In genomic region chr11:3513291-3513690, GRCm38 (mm10) we compare ENCODE assay signal across 21 mouse cellular contexts. TPM values are rescaled to one million over a fixed set of nuclear protein-coding genes. Genes with fewer than 3 reads are reported as not detected.
DNase-seq lines count a peak whose midpoint lies in the region; ATAC-seq and TF ChIP-seq lines count a peak whose summit lies in the region.
"Had no signal": no experiment of that assay in that cellular context is flagged by ENCODE, and none has a peak within 500 bp of the region (broad histone marks: within the 10 kb centered on the region; RNA-seq: fewer than 3 reads in every experiment).

No protein-coding gene starts in this region.

- no peak for ATAC-seq in cerebellum, adult (ENCODE audit: insufficient number of reproducible peaks, low FRiP score, low TSS enrichment)
- ATAC-seq: activated CD4-positive, CD25-positive, alpha-beta regulatory T cell, adult 4 months; forebrain, embryonic 13.5 days; forebrain, postnatal 0 days; hindbrain, postnatal 0 days; Patski had no signal

- DNase-seq in cerebellum, adult 2 months = peak; percentile 73 to 85
- DNase-seq in cerebellum, adult 8-10 months = peak; percentile 62
- peak; percentile 56 to 82 for DNase-seq in cerebellum, postnatal 14 days
- DNase-seq in left cerebral cortex, postnatal 25 days (ENCODE audit: low spot score in 2 of 2) = no peak
- DNase-seq in frontal cortex, postnatal 36 days (ENCODE audit: low spot score in 2 of 2) = no peak
- DNase-seq: adrenal gland, postnatal 14 days; forebrain, postnatal 0 days; gastrocnemius, postnatal 36 days; heart, adult 11 months; heart, postnatal 10 days; kidney, adult 18-20 months had no signal

- H3K27ac ChIP-seq in cerebellum, adult 2 months (ENCODE audit: insufficient read depth, low read length) = peak overlapping the region; percentile 69; the same call in 1 of the 2 replicates
- H3K27ac ChIP-seq: embryonic facial prominence, embryonic 10.5 days; forebrain, embryonic 13.5 days; hindbrain, embryonic 13.5 days had no signal

- TF ChIP-seq CTCF in cerebellum, adult 2 months (IDR thresholded peaks at IDR 0.05; ENCODE audit: borderline replicate concordance, insufficient read depth, low read depth, low read length) = no peak

- 13% methylated on average over 6 of the region's 6 CpGs for WGBS in cerebellum, adult 2 months

- no peak for TF ChIP-seq POLR2A in cerebellum, adult 2 months (IDR thresholded peaks at IDR 0.05; ENCODE audit: borderline replicate concordance, insufficient read depth, low read length)

- peaks cover 12% of the 10 kb centered on the region for H3K4me1 ChIP-seq in cerebellum, adult 2 months (ENCODE audit: control insufficient read depth, insufficient read depth, low read length)

- H3K27me3 ChIP-seq in cerebellum, adult 2 months (ENCODE audit: control insufficient read depth, insufficient read depth, low read length) = no peaks in the 10 kb centered on the region
- H3K27me3 ChIP-seq: Patski had no signal

- intact Hi-C loops in left cerebral cortex, postnatal 25 days (cut with DNase I) = no loop called here

- no peak overlapping the region for H3K4me3 ChIP-seq in cerebellum, adult 2 months (replicated peaks; ENCODE audit: insufficient read depth, low read depth, low read length)
- H3K4me3 ChIP-seq: forebrain, embryonic 13.5 days; hindbrain, embryonic 13.5 days had no signal

RNA-seq across cellular contexts. Expression of gene Selenom, which starts 1.2 kb away (rescaled TPM):
- polyA plus RNA-seq in cerebellum, adult 2 months (2012; rRNA removed) = 889 and 965 TPM in 2 replicates
- 100 to 1,000 TPM; 142 to 145 TPM for total RNA-seq in left cerebral cortex, postnatal 25 days (2021)

RNA-seq across cellular contexts. Expression of gene Inpp5j, which starts 8.7 kb away (rescaled TPM):
- polyA plus RNA-seq in cerebellum, adult 2 months (2012; rRNA removed) = 103 and 106 TPM in 2 replicates
- 10 to 100 TPM; 49.0 to 55.5 TPM for total RNA-seq in left cerebral cortex, postnatal 25 days (2021)
- total RNA-seq: CH12.LX; hematopoietic stem cell, adult 5-6 weeks had no signal
- polyA plus RNA-seq: activated CD4-positive, CD25-positive, alpha-beta regulatory T cell, adult 4 months had no signal

RNA-seq across cellular contexts. Expression of gene Pla2g3, which starts 25.2 kb away (rescaled TPM):
- 3.8 and 4.0 TPM in 2 replicates for polyA plus RNA-seq in cerebellum, adult 2 months (2012; rRNA removed)
- 1 to 10 TPM; 2.6 to 3.2 TPM for total RNA-seq in left cerebral cortex, postnatal 25 days (2021)
- total RNA-seq: CH12.LX; gastrocnemius, adult 8-10 months; hematopoietic stem cell, adult 5-6 weeks had no signal

RNA-seq across cellular contexts. Expression of gene Smtn, which starts 27.1 kb away (rescaled TPM):
- polyA plus RNA-seq in cerebellum, adult 2 months (2012; rRNA removed) = 6.1 and 6.9 TPM in 2 replicates
- total RNA-seq in left cerebral cortex, postnatal 25 days (2021) = 1 to 10 TPM; 6.6 to 8.5 TPM

Comparison
In these comparisons a context has a peak if more than half of its experiments do, and no peak if none do; other contexts are left out.
1. DNase-seq: peak in cerebellum, adult 2 months (2 of 2), cerebellum, adult 8-10 months (single experiment) and cerebellum, postnatal 14 days (2 of 2); none in left cerebral cortex, postnatal 25 days (0 of 2) and frontal cortex, postnatal 36 days (0 of 2).